Mouse (Mus musculus) embryonic facial prominence, embryonic 13.5 days (tissue): ENCODE results near the gene Frmd4b. TPM values are rescaled to one million over a fixed set of nuclear protein-coding genes. Genes with fewer than 3 reads are reported as not detected.

ENCODE experiments used
- ATAC-seq: fragments of 200-750 bp; cut with Nextera tagmentation; 2 replicates; pipeline ENCODE4 v1.8.0; 2017; ENCODE audit warnings: low read depth; ENCODE audit not compliant: insufficient number of reproducible peaks, insufficient read depth, low FRiP score, low TSS enrichment
- H3K27ac ChIP-seq: fragments of 300-500 bp; sonication (generic); 2 replicates; pipeline ENCODE4 v1.5.1; 2015; ENCODE audit warnings: moderate library complexity, mild to moderate bottlenecking, inconsistent platforms
- H3K27me3 ChIP-seq: fragments of 300-500 bp; sonication (generic); 2 replicates; pipeline ENCODE4 v1.6.1; 2015; ENCODE audit warnings: mild to moderate bottlenecking, inconsistent platforms
- H3K36me3 ChIP-seq: fragments of 300-500 bp; sonication (generic); 2 replicates; pipeline ENCODE4 v1.6.1; 2015; ENCODE audit warnings: mild to moderate bottlenecking, inconsistent platforms
- H3K4me1 ChIP-seq: fragments of 300-500 bp; sonication (generic); 2 replicates; pipeline ENCODE4 v1.6.1; 2015; ENCODE audit warnings: inconsistent platforms
- H3K4me2 ChIP-seq: fragments of 300-500 bp; sonication (generic); 2 replicates; pipeline ENCODE4 v1.6.1; 2015; ENCODE audit warnings: moderate library complexity, mild to moderate bottlenecking, inconsistent platforms
- H3K4me3 ChIP-seq: fragments of 300-500 bp; sonication (generic); 2 replicates; pipeline ENCODE4 v1.5.1; 2015; ENCODE audit warnings: mild to moderate bottlenecking, inconsistent platforms
- H3K9ac ChIP-seq: fragments of 300-500 bp; sonication (generic); 2 replicates; pipeline ENCODE4 v1.6.1; 2015; ENCODE audit warnings: mild to moderate bottlenecking, inconsistent platforms
- H3K9me3 ChIP-seq: fragments of 300-500 bp; sonication (generic); 2 replicates; pipeline ENCODE4 v1.6.1; 2016; ENCODE audit warnings: inconsistent platforms
- whole genome bisulfite sequencing: fragments of 180-500 bp; shearing (Covaris S2); methylation state at CpG from one replicate; pipeline ENCODE4 v1.1.7; 2015; ENCODE audit warnings: mixed read lengths; 5-methylcytosine and 5-hydroxymethylcytosine counted together
- polyA plus RNA-seq: library from polyadenylated mRNA; unstranded; fragments of >200 nt; fragmentation: Nextera tagmentation; extraction: Ambion mirVana; gene quantifications from 2 replicates; pipeline ENCODE4 v1.2.1, GENCODE M21; 2015

The Frmd4b gene
- polyA plus RNA-seq, 1 experiment from 2014 or later, result 13.5 TPM

DNA sequence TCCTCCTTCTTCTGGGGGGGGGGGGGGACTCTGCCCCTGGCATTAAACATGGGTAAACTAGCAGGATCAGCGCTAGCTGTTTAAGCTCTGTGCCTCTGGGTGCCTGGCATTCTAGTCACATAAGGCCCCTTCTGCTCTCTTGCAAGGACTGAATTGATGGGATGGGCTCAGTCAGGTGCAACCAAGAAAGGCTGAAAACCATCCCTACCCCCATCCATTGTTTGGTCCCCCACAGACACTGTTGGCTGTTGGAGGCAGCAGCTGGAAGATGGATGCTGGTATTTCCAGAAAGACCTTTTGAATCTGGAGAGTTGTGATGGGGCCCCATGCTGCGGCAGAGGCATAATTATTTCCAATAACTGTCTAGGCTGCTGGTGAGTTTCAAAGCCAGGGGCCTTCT, 7.3 kb downstream of the Frmd4b start:
- no peak overlapping the region for H3K9ac ChIP-seq
- WGBS, result 60% methylated on average over 2 of the region's 2 CpGs
- no peak overlapping the region for H3K27ac ChIP-seq
- no peak for ATAC-seq
- no peaks in the 10 kb centered on the region; the same call in 1 of the 2 replicates for H3K4me1 ChIP-seq
- no peak overlapping the region for H3K4me2 ChIP-seq
- no peaks in the 10 kb centered on the region for H3K36me3 ChIP-seq
- peaks cover 3% of the 10 kb centered on the region for H3K27me3 ChIP-seq
- no peaks in the 10 kb centered on the region for H3K9me3 ChIP-seq
- no peak overlapping the region for H3K4me3 ChIP-seq

DNA sequence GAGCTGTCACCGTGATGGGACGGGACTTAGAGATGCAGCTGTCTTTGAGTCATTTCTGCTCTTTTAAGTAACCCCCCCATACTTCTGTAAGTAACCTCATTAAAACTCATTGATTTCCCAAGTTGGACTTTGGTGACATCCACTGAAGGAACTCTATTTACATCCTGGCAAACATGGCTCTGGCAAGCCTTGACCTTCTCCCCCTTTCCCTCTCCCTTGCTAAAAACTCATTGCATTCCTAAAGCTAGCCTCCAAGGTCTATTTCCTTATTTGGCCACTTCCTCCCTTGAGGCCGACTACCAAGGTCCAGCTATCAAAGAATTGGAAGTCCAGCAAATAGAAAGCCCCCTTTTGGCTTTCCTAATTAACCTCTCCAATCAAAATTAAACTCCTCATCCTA, 9.7 kb downstream of the Frmd4b start:
- no peak overlapping the region for H3K4me2 ChIP-seq
- no peaks in the 10 kb centered on the region for H3K9me3 ChIP-seq
- no peaks in the 10 kb centered on the region for H3K36me3 ChIP-seq
- H3K4me1 ChIP-seq, result no peaks in the 10 kb centered on the region
- H3K4me3 ChIP-seq, result no peak overlapping the region
- H3K27ac ChIP-seq, result no peak overlapping the region
- ATAC-seq, result no peak
- no peaks in the 10 kb centered on the region for H3K27me3 ChIP-seq
- 56% methylated on average over 3 of the region's 3 CpGs for WGBS
- no peak overlapping the region for H3K9ac ChIP-seq

DNA sequence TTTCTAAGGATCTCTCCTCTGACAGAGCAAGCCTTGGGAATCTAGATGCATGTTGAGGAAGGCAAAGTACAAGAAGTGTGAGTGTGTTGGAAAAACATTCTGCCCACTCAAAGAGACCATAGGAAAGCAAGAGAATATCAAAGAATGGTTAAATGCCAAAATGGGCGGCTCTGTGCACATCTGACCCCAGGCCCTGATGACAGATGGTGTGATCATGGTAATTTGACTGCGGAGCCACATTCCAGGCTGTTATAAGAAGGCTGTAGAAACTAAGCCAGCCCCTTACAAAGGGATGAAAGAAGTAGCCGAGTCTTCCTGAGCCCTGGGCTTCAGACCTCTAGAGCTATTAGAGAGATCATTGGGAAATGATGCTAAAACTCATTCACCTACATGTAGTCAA, 22.1 kb downstream of the Frmd4b start:
- Histone ChIP-seq H3K27ac (no peak overlapping the region), H3K36me3 (no peaks in the 10 kb centered on the region), H3K4me3 (no peak overlapping the region), H3K4me1 (peaks cover 4% of the 10 kb centered on the region; the same call in 1 of the 2 replicates), H3K4me2 (no peak overlapping the region), H3K9ac (no peak overlapping the region), H3K27me3 (no peaks in the 10 kb centered on the region), H3K9me3 (no peaks in the 10 kb centered on the region)
- WGBS, result 62% methylated on average over 3 of the region's 3 CpGs
- no peak for ATAC-seq

DNA sequence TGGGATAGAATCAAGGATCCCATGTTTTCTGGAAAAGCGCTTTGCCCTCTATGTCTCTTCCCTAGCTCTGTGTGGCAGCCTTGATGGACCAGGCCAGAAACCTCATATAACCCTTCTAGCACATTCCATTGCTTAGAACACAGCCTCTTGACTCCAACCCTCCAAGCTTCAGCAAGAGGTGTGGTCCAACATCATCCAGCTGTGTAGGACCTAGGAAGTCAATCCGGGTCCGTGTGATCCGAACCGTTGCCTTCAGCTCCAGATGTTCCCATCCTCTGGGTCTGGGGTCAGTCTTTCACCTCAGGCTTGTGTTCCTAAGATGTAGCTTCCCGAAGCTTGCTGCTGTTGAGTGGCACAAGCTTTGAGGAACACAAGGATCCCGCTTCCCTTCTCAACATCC, 22.8 kb downstream of the Frmd4b start:
- H3K9me3 ChIP-seq, result no peaks in the 10 kb centered on the region
- H3K9ac ChIP-seq, result no peak overlapping the region
- H3K27ac ChIP-seq, result no peak overlapping the region
- no peaks in the 10 kb centered on the region for H3K36me3 ChIP-seq
- H3K4me2 ChIP-seq, result no peak overlapping the region
- 89% methylated on average over 7 of the region's 7 CpGs for WGBS
- no peaks in the 10 kb centered on the region for H3K27me3 ChIP-seq
- no peak overlapping the region for H3K4me3 ChIP-seq
- no peak for ATAC-seq
- H3K4me1 ChIP-seq, result peaks cover 4% of the 10 kb centered on the region; the same call in 1 of the 2 replicates

DNA sequence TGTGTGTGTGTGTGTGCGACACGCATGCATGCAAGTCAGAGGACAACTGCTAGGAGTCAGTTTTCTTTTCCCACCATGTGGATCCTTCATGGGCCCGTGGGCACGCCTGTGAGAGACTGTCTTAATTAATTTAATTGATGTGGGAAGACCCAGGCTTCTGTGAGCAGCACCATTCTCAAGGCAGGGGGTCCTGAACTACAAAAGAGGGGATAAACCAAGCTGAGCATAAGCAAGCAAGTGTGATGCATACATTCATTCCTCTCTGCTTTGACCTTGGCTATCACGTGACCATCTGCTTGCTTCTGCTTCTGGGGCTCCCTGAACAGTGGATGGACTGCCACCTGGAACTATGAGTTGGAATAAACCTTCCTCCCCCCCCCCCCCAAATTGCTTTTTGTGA, 27.1 kb downstream of the Frmd4b start:
- Histone ChIP-seq H3K27ac (no peak overlapping the region), H3K4me2 (no peak overlapping the region), H3K9me3 (no peaks in the 10 kb centered on the region), H3K4me3 (no peak overlapping the region), H3K9ac (no peak overlapping the region), H3K4me1 (peaks cover 10% of the 10 kb centered on the region), H3K36me3 (no peaks in the 10 kb centered on the region), H3K27me3 (no peaks in the 10 kb centered on the region)
- ATAC-seq, result no peak
- WGBS, result 67% methylated on average over 5 of the region's 5 CpGs

DNA sequence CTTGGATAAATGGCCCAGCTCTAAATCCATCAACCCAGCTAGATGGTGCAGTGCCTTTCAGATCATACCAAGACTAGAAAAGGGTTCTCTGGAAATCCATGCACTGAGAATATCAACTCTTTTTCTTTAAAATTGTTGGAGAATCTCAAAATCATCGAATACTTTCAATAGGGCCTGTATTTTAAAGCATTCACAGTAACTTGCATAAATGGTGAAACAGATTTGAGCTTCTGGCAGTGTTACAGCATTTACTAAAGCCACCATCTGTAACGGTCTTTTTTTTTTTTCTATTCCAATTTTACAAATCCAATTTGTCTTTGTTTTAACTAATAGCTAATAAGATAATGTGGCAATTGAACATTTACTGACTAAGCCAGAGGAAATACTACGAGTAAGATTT, 27.8 kb downstream of the Frmd4b start:
- Histone ChIP-seq H3K9me3 (no peaks in the 10 kb centered on the region), H3K27me3 (no peaks in the 10 kb centered on the region), H3K27ac (no peak overlapping the region), H3K4me2 (no peak overlapping the region), H3K4me3 (no peak overlapping the region), H3K36me3 (no peaks in the 10 kb centered on the region), H3K9ac (no peak overlapping the region), H3K4me1 (peaks cover 10% of the 10 kb centered on the region)
- ATAC-seq, result no peak
- 72% methylated on average over 3 of the region's 3 CpGs for WGBS

DNA sequence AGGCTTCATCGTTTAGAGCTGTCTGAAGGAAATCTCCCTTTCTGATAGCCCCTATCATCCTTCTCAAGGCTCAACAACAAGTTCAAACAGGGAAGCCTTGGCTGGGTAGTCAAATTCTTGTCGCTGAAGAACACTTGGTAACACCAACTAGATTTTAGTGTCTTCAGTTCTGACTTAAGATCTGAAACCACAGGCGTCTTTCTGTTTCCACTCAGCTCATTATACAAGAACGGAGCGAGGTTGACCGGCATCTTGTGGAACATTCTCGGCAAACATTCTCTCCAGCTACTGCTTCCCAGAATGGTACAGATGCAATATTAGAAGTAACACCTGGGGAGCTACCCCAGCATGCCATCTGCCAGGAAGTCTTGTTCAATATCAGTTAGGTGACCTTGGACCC, 28.3 kb downstream of the Frmd4b start:
- no peak overlapping the region for H3K27ac ChIP-seq
- peaks cover 10% of the 10 kb centered on the region for H3K4me1 ChIP-seq
- no peak overlapping the region for H3K4me2 ChIP-seq
- H3K36me3 ChIP-seq, result no peaks in the 10 kb centered on the region
- no peaks in the 10 kb centered on the region for H3K9me3 ChIP-seq
- H3K27me3 ChIP-seq, result no peaks in the 10 kb centered on the region
- ATAC-seq, result no peak
- WGBS, result 75% methylated on average over 7 of the region's 7 CpGs
- H3K4me3 ChIP-seq, result no peak overlapping the region
- no peak overlapping the region for H3K9ac ChIP-seq

DNA sequence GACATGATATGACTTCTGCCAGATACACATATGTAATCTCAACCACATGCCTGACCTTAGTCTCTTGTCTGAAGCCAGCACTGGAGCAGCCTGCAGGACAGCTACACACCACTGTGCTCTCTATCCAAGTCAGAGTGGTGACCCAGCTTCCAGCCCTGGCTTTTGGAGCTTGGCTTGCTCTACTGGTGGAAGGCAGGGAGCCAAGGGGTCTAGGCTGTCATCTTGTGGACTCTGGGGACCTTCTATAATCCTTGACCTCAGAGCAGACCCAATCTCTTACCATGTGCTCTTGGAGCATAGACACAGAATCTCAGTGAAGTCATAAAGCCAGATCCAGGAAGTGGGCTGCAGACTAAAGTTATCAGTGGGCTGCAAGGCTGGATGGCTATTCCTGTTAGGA, 30.7 kb downstream of the Frmd4b start:
- Histone ChIP-seq H3K4me2 (no peak overlapping the region), H3K36me3 (no peaks in the 10 kb centered on the region), H3K27me3 (no peaks in the 10 kb centered on the region), H3K9me3 (no peaks in the 10 kb centered on the region), H3K4me1 (peaks cover 6% of the 10 kb centered on the region), H3K27ac (no peak overlapping the region), H3K9ac (no peak overlapping the region), H3K4me3 (no peak overlapping the region)
- no peak for ATAC-seq

DNA sequence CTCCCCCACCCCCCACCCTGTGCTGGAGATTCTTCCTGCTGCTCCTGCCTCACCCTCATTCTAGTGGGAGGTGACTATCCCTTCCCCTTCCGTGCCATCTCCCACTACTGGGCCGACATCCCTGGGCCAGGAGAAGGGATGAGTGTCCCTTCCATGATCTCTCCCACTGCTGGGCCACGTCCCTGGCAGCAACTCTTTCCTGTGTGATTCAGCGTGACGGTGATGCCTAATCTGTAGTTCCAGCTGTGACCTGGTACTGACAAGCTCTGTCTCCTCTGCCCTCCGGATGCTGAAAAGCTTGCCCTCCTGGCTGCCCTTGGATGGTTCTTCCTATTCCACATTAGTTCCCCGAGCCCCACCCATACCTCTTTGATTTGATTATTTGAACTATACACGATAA, 31.3 kb downstream of the Frmd4b start:
- H3K9me3 ChIP-seq, result no peaks in the 10 kb centered on the region
- no peak overlapping the region for H3K27ac ChIP-seq
- no peak overlapping the region for H3K4me2 ChIP-seq
- H3K36me3 ChIP-seq, result no peaks in the 10 kb centered on the region
- H3K4me3 ChIP-seq, result no peak overlapping the region
- no peak for ATAC-seq
- 61% methylated on average over 8 of the region's 8 CpGs for WGBS
- H3K9ac ChIP-seq, result no peak overlapping the region
- no peaks in the 10 kb centered on the region for H3K27me3 ChIP-seq
- H3K4me1 ChIP-seq, result peaks cover 6% of the 10 kb centered on the region

DNA sequence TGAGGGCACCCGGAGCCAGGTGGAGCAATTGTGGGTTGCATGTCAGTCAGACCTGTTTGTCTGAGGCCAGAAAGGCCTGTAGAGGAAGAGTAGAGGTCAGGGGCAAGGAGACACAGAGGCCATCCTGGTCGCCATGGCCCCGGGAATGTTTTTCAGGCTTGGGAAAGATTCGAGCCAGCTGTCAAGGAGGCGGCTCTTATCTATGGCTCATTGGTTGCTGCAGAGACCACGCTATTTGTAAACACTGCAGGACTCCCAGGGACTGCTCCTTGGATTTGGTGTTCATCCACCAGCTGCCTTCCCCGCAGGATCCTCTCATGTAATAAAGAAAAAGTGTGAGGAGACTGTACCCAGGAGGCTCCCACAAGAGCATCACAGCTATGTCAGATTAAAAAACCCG, 34.6 kb downstream of the Frmd4b start:
- no peak for ATAC-seq

DNA sequence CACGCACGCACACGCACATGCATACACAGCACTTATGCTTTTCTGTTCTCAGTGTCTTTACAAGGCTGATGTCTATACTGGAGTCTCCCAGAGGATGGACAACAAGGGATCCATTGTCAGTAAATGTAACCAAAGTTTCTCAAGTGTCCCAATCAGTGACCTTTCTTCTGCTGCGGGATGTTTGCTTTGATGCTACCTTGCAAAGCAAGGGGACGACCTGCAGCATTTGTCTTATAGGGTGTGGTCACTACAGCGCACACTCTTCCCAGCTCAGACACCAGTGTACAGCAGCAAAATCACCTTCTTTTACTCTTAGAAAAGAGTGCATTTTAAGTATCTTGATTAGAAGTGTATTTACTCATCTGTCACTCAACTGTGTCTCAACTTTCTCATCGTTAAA, 35.4 kb downstream of the Frmd4b start:
- ATAC-seq, result no peak
- no peak overlapping the region for H3K9ac ChIP-seq
- H3K4me2 ChIP-seq, result no peak overlapping the region
- H3K36me3 ChIP-seq, result no peaks in the 10 kb centered on the region
- no peak overlapping the region for H3K4me3 ChIP-seq
- no peaks in the 10 kb centered on the region for H3K4me1 ChIP-seq
- no peaks in the 10 kb centered on the region for H3K27me3 ChIP-seq
- H3K9me3 ChIP-seq, result no peaks in the 10 kb centered on the region
- H3K27ac ChIP-seq, result no peak overlapping the region
- WGBS, result 72% methylated on average over 7 of the region's 7 CpGs

More for the DNA sequence above, 34.6 kb downstream of the Frmd4b start:
- 58% methylated on average over 8 of the region's 8 CpGs for WGBS
- H3K4me1 ChIP-seq, result no peaks in the 10 kb centered on the region
- H3K27ac ChIP-seq, result no peak overlapping the region
- no peak overlapping the region for H3K9ac ChIP-seq
- no peaks in the 10 kb centered on the region for H3K36me3 ChIP-seq
- no peak overlapping the region for H3K4me2 ChIP-seq
- H3K27me3 ChIP-seq, result no peaks in the 10 kb centered on the region
- no peak overlapping the region for H3K4me3 ChIP-seq
- H3K9me3 ChIP-seq, result no peaks in the 10 kb centered on the region

DNA sequence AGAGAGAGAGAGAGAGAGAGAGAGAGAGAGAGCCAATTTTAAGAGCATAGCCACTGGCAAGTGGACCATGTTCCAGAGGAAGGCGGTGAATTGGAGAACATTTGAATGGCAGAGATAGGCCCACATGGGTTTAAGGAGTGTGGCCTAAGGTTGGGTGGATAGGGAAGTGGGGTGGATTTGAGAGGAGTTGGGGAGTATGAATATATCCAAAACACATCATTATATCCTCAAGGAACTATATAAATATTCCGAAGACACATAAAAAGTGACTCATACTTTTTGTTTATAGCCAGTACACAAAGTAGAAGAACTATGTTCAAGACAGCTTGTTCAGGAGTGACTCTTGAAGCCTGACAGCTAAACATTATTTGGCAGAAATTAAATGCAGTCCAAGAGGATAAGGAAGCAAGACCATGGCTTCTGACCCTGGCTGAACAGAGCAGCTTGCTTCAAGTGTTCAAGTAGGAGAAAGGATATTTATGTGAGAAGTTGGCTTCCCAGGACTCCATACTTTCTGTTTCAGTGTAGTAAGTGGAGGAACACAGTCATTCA, 36.8 kb downstream of the Frmd4b start:
- H3K4me3 ChIP-seq, result no peak overlapping the region
- 92% methylated on average over 2 of the region's 2 CpGs for WGBS
- no peaks in the 10 kb centered on the region for H3K9me3 ChIP-seq
- H3K36me3 ChIP-seq, result no peaks in the 10 kb centered on the region
- H3K4me2 ChIP-seq, result no peak overlapping the region
- ATAC-seq, result no peak
- H3K4me1 ChIP-seq, result no peaks in the 10 kb centered on the region
- H3K27ac ChIP-seq, result no peak overlapping the region
- no peak overlapping the region for H3K9ac ChIP-seq
- no peaks in the 10 kb centered on the region for H3K27me3 ChIP-seq

DNA sequence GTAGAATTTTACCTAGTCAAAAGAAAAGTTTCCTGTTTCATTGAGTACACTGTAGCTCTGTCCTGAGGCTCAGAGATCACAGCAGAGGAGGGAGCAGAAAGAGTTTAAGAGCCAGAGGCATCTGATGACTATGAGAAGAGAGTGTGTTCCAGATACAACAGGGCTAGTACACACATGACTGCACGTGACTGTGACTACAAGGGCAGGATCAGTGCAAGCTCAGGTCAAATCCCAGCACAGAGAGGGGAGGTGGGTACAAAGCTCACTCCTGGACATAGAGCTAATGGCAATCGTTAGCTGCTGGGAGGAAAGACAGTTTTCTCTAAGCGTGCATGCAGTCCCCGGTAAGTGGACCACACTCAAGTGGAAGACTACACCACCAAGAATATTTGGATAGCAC, 37.6 kb downstream of the Frmd4b start:
- Histone ChIP-seq H3K27me3 (no peaks in the 10 kb centered on the region), H3K27ac (no peak overlapping the region), H3K4me1 (no peaks in the 10 kb centered on the region), H3K36me3 (no peaks in the 10 kb centered on the region), H3K4me2 (no peak overlapping the region), H3K9ac (no peak overlapping the region), H3K9me3 (no peaks in the 10 kb centered on the region), H3K4me3 (no peak overlapping the region)
- no peak for ATAC-seq
- WGBS, result 70% methylated on average over 4 of the region's 4 CpGs
